Mouse (Mus musculus) testis, adult 2 months (tissue): Measurements from ENCODE around the gene Fnbp1l.

ENCODE experiments used
- CTCF ChIP-seq: fragments of 200-500 bp; IDR thresholded peaks from 2 replicates; pipeline ENCODE4 v1.5.1; 2012; ENCODE audit warnings: low read depth, mild to moderate bottlenecking, inconsistent platforms, low read length, moderate library complexity; ENCODE audit not compliant: control insufficient read depth, insufficient read depth, insufficient replicate concordance
- POLR2A ChIP-seq: fragments of 200-500 bp; IDR thresholded peaks from 2 replicates; pipeline ENCODE4 v1.6.1; 2012; ENCODE audit warnings: low read depth, mild to moderate bottlenecking, inconsistent platforms, low read length, moderate library complexity; ENCODE audit not compliant: control insufficient read depth

DNA sequence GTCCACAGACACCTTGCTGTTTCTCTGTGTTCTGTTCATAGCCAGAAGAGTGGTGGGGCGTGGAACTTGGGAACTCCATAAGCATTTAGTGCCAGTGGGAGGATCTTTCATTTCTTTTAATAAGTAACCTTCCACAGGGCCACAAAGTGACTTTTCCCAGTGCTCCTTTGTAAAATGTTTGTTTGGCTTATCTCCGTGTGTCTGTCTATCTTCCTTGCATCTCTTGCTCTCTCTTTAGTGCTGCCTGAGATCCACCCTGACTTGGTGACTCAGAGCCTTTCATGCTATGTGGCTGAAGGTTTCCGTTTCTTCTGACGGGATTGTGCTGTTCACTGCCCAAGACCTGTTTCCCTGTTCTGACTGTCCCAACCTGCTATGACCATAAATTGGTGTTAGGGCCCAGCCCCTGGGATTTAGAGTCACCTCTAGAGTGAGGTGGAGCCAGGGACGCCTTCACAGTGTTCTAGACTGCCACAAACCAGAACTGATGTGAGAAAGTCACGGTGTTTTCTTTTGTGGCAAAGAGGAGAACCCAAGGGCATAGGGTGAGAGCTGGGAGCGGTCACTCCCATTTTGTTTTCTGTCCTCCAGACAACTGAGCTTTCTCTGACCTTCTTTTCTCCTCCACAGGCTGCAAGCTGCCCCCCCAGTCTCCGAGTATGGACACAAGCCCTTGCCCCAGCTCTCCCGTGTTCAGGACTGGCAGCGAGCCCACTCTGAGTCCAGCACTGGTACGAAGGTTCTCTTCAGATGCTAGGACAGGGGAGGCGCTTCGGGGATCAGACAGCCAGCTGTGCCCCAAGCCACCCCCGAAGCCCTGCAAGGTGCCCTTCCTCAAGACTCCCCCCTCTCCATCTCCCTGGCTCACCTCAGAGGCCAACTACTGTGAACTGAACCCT, 107.5 kb downstream of the Fnbp1l start:
- no peak for TF ChIP-seq POLR2A
- TF ChIP-seq CTCF = no peak
